Mouse (Mus musculus) neural tube, embryonic 15.5 days (tissue): ENCODE measurements around the gene Gm17509. TPM values are rescaled to one million over a fixed set of nuclear protein-coding genes. Genes with fewer than 3 reads are reported as not detected.
"Not testable (repeated sequence)": the region's sequence is repeated elsewhere in the genome, so short reads cannot be mapped to it uniquely, and the experiment has no call there.

Experiments
- ATAC-seq: fragments of 200-750 bp; cut with Nextera tagmentation; 2 replicates; pipeline ENCODE4 v1.8.0; 2017; ENCODE audit warnings: mild to moderate bottlenecking, moderate TSS enrichment, moderate library complexity; ENCODE audit not compliant: low FRiP score
- H3K27ac ChIP-seq: fragments of 300-500 bp; sonication (generic); replicated peaks from 2 replicates; pipeline ENCODE4 v1.5.1; 2015; ENCODE audit warnings: mild to moderate bottlenecking, inconsistent platforms
- H3K27me3 ChIP-seq: fragments of 300-500 bp; sonication (generic); replicated peaks from 2 replicates; pipeline ENCODE4 v1.6.1; 2015; ENCODE audit warnings: inconsistent platforms
- H3K36me3 ChIP-seq: fragments of 300-500 bp; sonication (generic); 2 replicates; pipeline ENCODE4 v1.6.1; 2015; ENCODE audit warnings: inconsistent platforms
- H3K4me1 ChIP-seq: fragments of 300-500 bp; sonication (generic); 2 replicates; pipeline ENCODE4 v1.6.1; 2015; ENCODE audit warnings: inconsistent platforms
- H3K4me2 ChIP-seq: fragments of 300-500 bp; sonication (generic); 2 replicates; pipeline ENCODE4 v1.6.1; 2015; ENCODE audit warnings: inconsistent platforms, mild to moderate bottlenecking, moderate library complexity
- H3K4me3 ChIP-seq: fragments of 300-500 bp; sonication (generic); replicated peaks from 2 replicates; pipeline ENCODE4 v1.5.1; 2015; ENCODE audit warnings: mild to moderate bottlenecking, inconsistent platforms
- H3K9ac ChIP-seq: fragments of 300-500 bp; sonication (generic); replicated peaks from 2 replicates; pipeline ENCODE4 v1.6.1; 2015; ENCODE audit warnings: mild to moderate bottlenecking, inconsistent platforms
- H3K9me3 ChIP-seq: fragments of 300-500 bp; sonication (generic); replicated peaks from 2 replicates; pipeline ENCODE4 v1.6.1; 2016; ENCODE audit warnings: inconsistent platforms
- WGBS: fragments of 180-500 bp; shearing (Covaris S2); methylation state at CpG from one replicate; pipeline ENCODE4 v1.1.7; 2015; ENCODE audit warnings: mixed read lengths; 5-methylcytosine and 5-hydroxymethylcytosine counted together
- polyA plus RNA-seq: library from polyadenylated mRNA; unstranded; fragments of >200 nt; fragmentation: Nextera tagmentation; extraction: Ambion mirVana; gene quantifications from 2 replicates; pipeline ENCODE4 v1.2.1, GENCODE M21; 2015

Gene Gm17509
- polyA plus RNA-seq, 1 experiment from 2014 or later: 0.47 TPM

- Histone ChIP-seq H3K9ac (no peak overlapping the region), H3K27me3 (no peaks in the 10 kb centered on the region)
- 92% methylated on average over 7 of the region's 7 CpGs for WGBS
Measured at GRCm38 (mm10) chr13:117204685-117205084, 16.2 kb downstream of the Gm17509 start.

GRCm38 (mm10) chr13:117202755-117203471, 18.0 kb downstream of the Gm17509 start:
- Histone ChIP-seq H3K27me3 (no peaks in the 10 kb centered on the region), H3K9ac (no peak overlapping the region), H3K4me3 (no peak overlapping the region), H3K4me2 (no peak overlapping the region), H3K4me1 (no peaks in the 10 kb centered on the region), H3K9me3 (no peaks in the 10 kb centered on the region), H3K27ac (no peak overlapping the region), H3K36me3 (no peaks in the 10 kb centered on the region)
- ATAC-seq: peak; percentile 65; the same call in 1 of the 2 replicates
- WGBS: 48% methylated on average over 22 of the region's 22 CpGs

More at GRCm38 (mm10) chr13:117204685-117205084, 16.2 kb downstream of the Gm17509 start:
- Histone ChIP-seq H3K9me3 (no peaks in the 10 kb centered on the region), H3K36me3 (no peaks in the 10 kb centered on the region), H3K4me2 (no peak overlapping the region), H3K27ac (no peak overlapping the region), H3K4me1 (no peaks in the 10 kb centered on the region), H3K4me3 (no peak overlapping the region)
- ATAC-seq: no peak

DNA sequence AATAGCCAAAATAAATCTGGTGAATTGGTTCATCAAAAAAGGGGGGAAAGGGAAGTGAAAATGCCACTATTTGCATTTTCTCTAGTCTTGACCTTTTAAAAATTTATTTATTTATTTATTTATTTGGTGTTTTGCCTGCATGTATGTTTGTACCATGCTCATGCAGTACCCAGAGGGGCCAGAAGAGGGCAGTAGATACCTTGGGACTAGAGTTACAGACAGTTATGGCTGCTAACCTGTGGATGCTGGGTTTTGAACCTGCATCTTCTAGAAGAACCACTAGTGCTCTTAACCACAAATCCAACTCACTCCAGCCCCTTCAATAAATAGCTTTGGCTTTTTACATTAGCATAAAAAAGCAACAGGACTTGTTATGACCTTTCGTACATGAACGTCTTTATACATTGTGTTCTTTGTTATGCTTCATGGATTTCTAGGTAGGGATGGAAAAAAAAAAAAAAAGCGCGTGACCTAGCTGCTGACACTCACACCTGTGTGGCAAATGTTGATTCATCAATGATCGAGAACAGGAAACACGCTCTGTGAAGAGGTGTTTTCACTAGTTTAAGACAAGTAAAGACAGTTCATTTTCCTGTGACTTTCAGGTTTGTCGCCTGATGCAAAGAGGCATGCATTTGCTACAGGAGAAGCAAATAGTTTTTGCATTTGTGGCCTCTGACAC, 22.3 kb downstream of the Gm17509 start:
- H3K4me1 ChIP-seq: no peaks in the 10 kb centered on the region
- no peaks in the 10 kb centered on the region for H3K9me3 ChIP-seq
- ATAC-seq: no peak
- H3K27me3 ChIP-seq: no peaks in the 10 kb centered on the region
- WGBS: 92% methylated on average over 7 of the region's 7 CpGs
- no peaks in the 10 kb centered on the region for H3K36me3 ChIP-seq
- H3K4me2 ChIP-seq: no peak overlapping the region
- H3K4me3 ChIP-seq: no peak overlapping the region
- no peak overlapping the region for H3K9ac ChIP-seq
- no peak overlapping the region for H3K27ac ChIP-seq

DNA sequence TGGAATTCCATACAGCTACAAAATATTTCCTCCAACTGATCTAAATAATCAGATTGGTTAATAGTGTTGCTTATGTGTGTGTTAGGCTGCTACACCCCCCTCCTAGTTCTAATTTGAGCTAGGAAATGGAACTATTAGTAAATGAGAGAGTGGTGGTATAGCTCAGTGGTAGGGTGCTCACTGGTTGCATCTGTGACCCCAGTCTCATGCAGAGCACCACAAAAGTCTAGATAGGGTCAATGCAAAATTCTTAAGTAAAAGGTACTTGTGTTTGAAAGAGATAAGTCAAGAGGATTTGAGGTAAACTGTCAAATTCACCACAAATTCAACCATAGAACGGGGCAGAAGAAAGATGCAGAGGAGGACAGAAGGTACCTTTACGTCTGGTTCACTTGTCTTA, 23.2 kb downstream of the Gm17509 start:
- WGBS: 93% methylated on average over 2 of the region's 2 CpGs
- H3K4me3 ChIP-seq: no peak overlapping the region
- H3K36me3 ChIP-seq: no peaks in the 10 kb centered on the region
- no peak overlapping the region for H3K27ac ChIP-seq
- ATAC-seq: no peak
- no peak overlapping the region for H3K9ac ChIP-seq
- H3K4me1 ChIP-seq: no peaks in the 10 kb centered on the region
- H3K9me3 ChIP-seq: no peaks in the 10 kb centered on the region
- H3K4me2 ChIP-seq: no peak overlapping the region
- H3K27me3 ChIP-seq: no peaks in the 10 kb centered on the region

- no peak for ATAC-seq
- Histone ChIP-seq H3K4me1 (no peaks in the 10 kb centered on the region), H3K4me3 (no peak overlapping the region), H3K27me3 (no peaks in the 10 kb centered on the region), H3K9me3 (no peaks in the 10 kb centered on the region), H3K4me2 (no peak overlapping the region), H3K27ac (no peak overlapping the region), H3K9ac (no peak overlapping the region), H3K36me3 (no peaks in the 10 kb centered on the region)
- WGBS: 86% methylated on average over 13 of the region's 13 CpGs
Measured at GRCm38 (mm10) chr13:117195569-117196495, 25.0 kb downstream of the Gm17509 start.

- 74% methylated on average over 7 of the region's 7 CpGs for WGBS
- Histone ChIP-seq H3K27me3 (no peaks in the 10 kb centered on the region), H3K4me1 (no peaks in the 10 kb centered on the region), H3K4me2 (no peak overlapping the region), H3K36me3 (no peaks in the 10 kb centered on the region), H3K9me3 (no peaks in the 10 kb centered on the region), H3K4me3 (no peak overlapping the region), H3K9ac (no peak overlapping the region), H3K27ac (no peak overlapping the region)
- ATAC-seq: no peak
Measured at GRCm38 (mm10) chr13:117193422-117193983, 27.4 kb downstream of the Gm17509 start.

GRCm38 (mm10) chr13:117192161-117192560, 28.7 kb downstream of the Gm17509 start:
- no peak overlapping the region for H3K27ac ChIP-seq
- no peaks in the 10 kb centered on the region for H3K4me1 ChIP-seq
- H3K9ac ChIP-seq: no peak overlapping the region
- WGBS: 84% methylated on average over 5 of the region's 5 CpGs
- H3K9me3 ChIP-seq: no peaks in the 10 kb centered on the region
- H3K36me3 ChIP-seq: no peaks in the 10 kb centered on the region
- H3K27me3 ChIP-seq: no peaks in the 10 kb centered on the region
- no peak overlapping the region for H3K4me2 ChIP-seq
- no peak overlapping the region for H3K4me3 ChIP-seq
- ATAC-seq: no peak

DNA sequence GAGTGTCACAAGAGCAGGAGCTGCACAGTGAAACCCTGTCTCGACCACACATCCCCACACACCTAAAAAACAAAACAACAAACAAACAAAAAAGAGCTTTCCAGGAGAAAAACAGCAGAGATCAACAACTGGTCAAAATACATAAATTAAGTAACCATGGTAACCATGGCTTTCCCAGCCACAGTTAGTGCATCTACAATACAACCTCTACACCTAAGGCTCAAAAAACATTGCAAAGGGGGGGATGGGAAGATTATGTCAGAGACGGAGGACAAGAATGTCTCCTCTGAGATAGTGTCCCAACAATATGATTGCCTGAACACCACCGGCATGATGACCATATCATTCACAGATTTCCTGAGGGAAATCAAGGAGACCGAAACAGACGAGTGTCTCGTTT, 35.5 kb downstream of the Gm17509 start:
- WGBS: 78% methylated on average over 6 of the region's 6 CpGs
- H3K4me2 ChIP-seq: no peak overlapping the region
- H3K9me3 ChIP-seq: no peaks in the 10 kb centered on the region
- no peak overlapping the region for H3K9ac ChIP-seq
- no peak for ATAC-seq
- H3K4me3 ChIP-seq: no peak overlapping the region
- H3K4me1 ChIP-seq: no peaks in the 10 kb centered on the region
- H3K27me3 ChIP-seq: no peaks in the 10 kb centered on the region
- H3K27ac ChIP-seq: no peak overlapping the region
- H3K36me3 ChIP-seq: no peaks in the 10 kb centered on the region

GRCm38 (mm10) chr13:117183288-117183687, 37.6 kb downstream of the Gm17509 start:
- Histone ChIP-seq H3K27me3 (no peaks in the 10 kb centered on the region), H3K9ac (no peak overlapping the region), H3K4me3 (no peak overlapping the region), H3K4me2 (no peak overlapping the region), H3K9me3 (no peaks in the 10 kb centered on the region), H3K36me3 (no peaks in the 10 kb centered on the region), H3K27ac (no peak overlapping the region), H3K4me1 (no peaks in the 10 kb centered on the region)
- 87% methylated on average over 6 of the region's 6 CpGs for WGBS
- ATAC-seq: no peak

DNA sequence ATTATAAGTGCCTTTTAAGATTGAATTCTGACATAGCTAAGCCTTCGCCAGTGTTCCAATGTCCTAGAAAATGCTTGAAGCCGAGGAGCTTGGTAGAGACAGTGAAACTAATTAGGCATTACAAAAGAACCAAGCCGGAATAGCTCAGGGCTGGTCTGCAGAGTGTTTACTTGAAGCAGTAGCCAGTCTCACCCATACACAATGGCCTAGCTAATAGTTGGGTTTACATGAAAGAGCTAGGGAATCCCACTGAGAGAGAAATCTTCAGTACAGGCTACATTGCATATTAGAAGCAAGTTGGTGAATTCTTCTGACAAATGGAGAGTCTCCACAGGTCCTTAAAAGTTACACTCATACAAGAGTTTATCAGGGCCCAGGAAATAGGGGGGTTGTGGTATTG, 40.0 kb downstream of the Gm17509 start:
- not testable (repeated sequence) for ATAC-seq, H3K36me3 ChIP-seq, H3K9ac ChIP-seq, H3K27ac ChIP-seq, H3K4me2 ChIP-seq, H3K4me1 ChIP-seq, H3K9me3 ChIP-seq, H3K27me3 ChIP-seq, H3K4me3 ChIP-seq
- WGBS: 47% methylated on average over 3 of the region's 3 CpGs
